Mouse (Mus musculus): ENCODE measurements around the gene Serpina3n.

- TF ChIP-seq GATA1 (IDR thresholded peaks at IDR 0.05; ENCODE audit: low read length): no peak
- TF ChIP-seq TAL1 (IDR thresholded peaks at IDR 0.05; ENCODE audit: low read length): no peak
These were observed 20.4 kb downstream of the Serpina3n start for GRCm38 (mm10) chr12:104426915-104427314.
